Mouse (Mus musculus) gastrocnemius, postnatal 14 days (tissue): Measurements from ENCODE around the gene Zdhhc5. TPM values are rescaled to one million over a fixed set of nuclear protein-coding genes. Genes with fewer than 3 reads are reported as not detected.

Experiments used
- DNase-seq: peaks from one replicate; pipeline ENCODE4 v3.0.0; 2021; ENCODE audit warnings: mixed read lengths
- intact Hi-C: fragments of 180-260 bp; cut with DNase I; formaldehyde crosslinking; loops from one replicate; pipeline ENCODE4 v1.15.1; 2025; ENCODE audit warnings: low total_unique reads
- microRNA-seq, 2 experiments: library from miRNA; unstranded; fragments of <30 nt; microRNA quantifications; one replicate each; pipeline ENCODE4 v1.2.0; 2021
- total RNA-seq, 2 experiments: library from RNA; stranded (reverse); gene quantifications; 2 replicates each; pipeline ENCODE4 v1.2.3; 2021

Gene Zdhhc5
- total RNA-seq, 2 experiments from 2014 or later: 41.3 to 45.1 TPM

- no peak for DNase-seq
- intact Hi-C loops: loop anchor here (5.0 kb wide), 1 partner anchor 37 kb away; no protein-coding TSS in a partner anchor
Measured at GRCm38 (mm10) chr2:84658806-84659205, 56.2 kb downstream of the Zdhhc5 start, which contains the start of gene Btbd18. Gene Btbd18 (plus strand): TSS chr2:84659079.

GRCm38 (mm10) chr2:84655864-84656263 is 59.1 kb downstream of the Zdhhc5 start:
- intact Hi-C loops: loop anchor here (5.0 kb wide), 1 partner anchor 34 kb away; no protein-coding TSS in a partner anchor

GRCm38 (mm10) chr2:84653354-84653753 is 61.6 kb downstream of the Zdhhc5 start:
- DNase-seq: no peak
- intact Hi-C loops: no loop called here

More at GRCm38 (mm10) chr2:84655864-84656263, 59.1 kb downstream of the Zdhhc5 start:
- no peak for DNase-seq

DNA sequence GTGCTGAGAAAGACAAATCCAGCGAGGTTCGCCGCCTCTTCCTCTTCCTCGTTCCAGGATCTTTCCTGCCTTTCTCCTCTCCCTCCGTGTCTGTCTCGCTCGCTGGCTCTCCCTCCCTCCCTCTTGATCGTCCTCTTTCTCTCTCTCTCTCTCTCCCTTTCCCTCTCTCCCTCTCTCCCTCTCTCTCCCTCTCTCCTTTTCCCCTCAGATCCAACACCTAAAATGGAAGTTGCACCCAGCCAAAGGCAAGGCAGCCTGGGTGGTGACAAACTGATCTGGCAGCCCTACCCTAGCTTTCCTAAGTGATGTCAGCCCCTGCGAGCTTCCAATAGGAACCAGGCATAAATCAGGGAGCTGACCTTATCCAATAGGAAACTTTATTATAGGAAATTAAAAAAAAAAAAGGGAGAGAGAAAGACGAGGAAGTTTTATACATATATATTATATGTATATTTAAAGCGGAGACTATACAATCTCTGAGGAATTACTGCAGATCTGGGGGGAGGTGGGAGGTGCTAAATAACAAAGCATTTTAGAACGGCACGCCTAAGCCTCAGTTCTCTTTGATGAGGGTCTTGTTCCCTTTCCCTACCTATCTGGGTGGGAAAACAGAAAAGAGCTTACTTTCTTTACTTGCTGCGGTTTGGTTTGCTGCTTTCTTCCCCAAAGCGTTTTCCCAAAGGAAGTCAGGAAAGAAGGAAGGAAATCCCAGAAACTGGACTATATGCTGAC is 64.3 kb downstream of the Zdhhc5 start, which contains the start of gene Ctnnd1:
Gene Ctnnd1 (minus strand): TSS at position 302 of the 732 bp plus-strand sequence.
- intact Hi-C loops: no loop called here
- peak; percentile 86 for DNase-seq

GRCm38 (mm10) chr2:84649674-84650073 is 65.3 kb downstream of the Zdhhc5 start:
- DNase-seq: peak; percentile 18

DNA sequence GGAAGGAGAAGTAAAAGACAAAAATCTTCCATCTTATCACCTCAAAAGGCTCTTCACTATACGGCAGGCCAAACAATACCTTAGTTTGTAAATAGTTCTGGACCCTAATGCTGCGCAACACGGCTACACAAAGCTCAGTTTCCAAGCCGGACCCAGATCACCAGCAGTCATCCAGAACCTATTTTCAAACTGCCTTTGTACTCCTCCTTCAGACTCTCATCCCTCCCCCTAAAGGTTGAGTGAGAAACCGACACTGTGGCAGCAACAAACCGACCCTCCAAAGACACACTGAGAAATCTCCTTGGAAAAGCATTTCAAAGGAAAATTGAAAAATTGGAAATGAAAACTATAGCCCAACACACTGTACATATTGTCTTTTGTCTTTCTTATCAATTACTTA is 66.6 kb downstream of the Zdhhc5 start:
- no peak for DNase-seq
- intact Hi-C loops: no loop called here

More at GRCm38 (mm10) chr2:84649674-84650073, 65.3 kb downstream of the Zdhhc5 start:
- intact Hi-C loops: no loop called here

- no peak for DNase-seq
- intact Hi-C loops: no loop called here
Measured at GRCm38 (mm10) chr2:84647051-84647568, 67.9 kb downstream of the Zdhhc5 start.

DNA sequence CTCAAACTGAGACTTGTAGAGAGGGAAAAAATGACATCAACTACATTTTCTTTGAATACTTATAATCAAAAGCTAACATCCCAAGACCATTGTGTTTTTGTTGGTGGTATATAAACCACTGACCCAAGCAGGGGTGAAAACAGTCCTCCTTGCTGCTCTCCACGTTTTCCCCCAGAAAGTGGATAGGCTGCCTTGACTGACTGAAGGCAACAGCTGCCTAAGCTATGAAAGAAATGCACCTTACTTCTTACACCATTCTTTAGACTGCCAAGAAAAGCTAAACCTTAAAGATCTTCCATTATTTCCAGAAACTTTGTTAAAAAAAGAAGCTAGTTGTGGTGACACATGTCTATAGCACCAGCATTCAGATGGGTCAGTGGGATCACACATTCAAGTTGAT is 68.8 kb downstream of the Zdhhc5 start:
- no peak for DNase-seq
- intact Hi-C loops: no loop called here

DNA sequence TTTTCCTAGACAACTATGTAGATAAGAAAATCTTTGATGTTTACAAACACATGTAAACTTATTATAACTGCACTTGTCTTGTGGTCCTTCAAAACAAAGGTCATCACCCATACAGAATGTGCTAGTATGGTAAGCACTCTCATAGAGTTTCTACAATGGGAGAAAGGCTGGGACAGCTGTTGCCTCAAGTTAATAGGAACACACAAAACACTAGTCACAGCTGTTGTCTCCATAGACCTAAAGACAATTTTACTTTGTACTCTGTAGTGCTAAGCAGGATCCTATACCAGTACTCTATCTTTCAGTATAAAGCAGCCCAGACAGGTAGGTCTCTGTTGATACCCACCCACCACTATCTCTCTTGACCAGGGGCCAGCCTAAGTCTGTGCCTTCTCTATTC is 74.1 kb downstream of the Zdhhc5 start:
- no peak for DNase-seq
- intact Hi-C loops: no loop called here

- intact Hi-C loops: no loop called here
- no peak for DNase-seq
Measured at GRCm38 (mm10) chr2:84638428-84639220, 76.4 kb downstream of the Zdhhc5 start.

Small RNA genes within 50 kb of the gene (microRNA-seq; reads per million reads assigned to microRNA genes)
- 3,570 to 4,823 reads per million in 2 experiments for gene Mir130a

Other genes with a start within 250 kb of the Zdhhc5 start
- gene Tfpi, start 238.4 kb downstream of the Zdhhc5 start, total RNA-seq: 1 to 10 TPM; 6.7 to 6.9 TPM
- 10 to 100 TPM; 46.4 to 49.7 TPM for gene Ctnnd1, start 64.4 kb downstream of the Zdhhc5 start, total RNA-seq
- gene Btbd18, start 56.1 kb downstream of the Zdhhc5 start, total RNA-seq: not detected
- gene Selenoh, start 44.4 kb downstream of the Zdhhc5 start, total RNA-seq: 10 to 100 TPM; 13.3 to 15.6 TPM
- gene Gm28635, start 37.1 kb downstream of the Zdhhc5 start, total RNA-seq: not detected
- gene Med19, start 36.8 kb downstream of the Zdhhc5 start, total RNA-seq: 1 to 10 TPM; 7.4 to 9.9 TPM
- 10 to 100 TPM; 45.5 to 52.3 TPM for gene Tmx2, start 36.0 kb downstream of the Zdhhc5 start, total RNA-seq
- gene Clp1, start 12.2 kb upstream of the Zdhhc5 start, total RNA-seq: 1 to 10 TPM; 4.1 to 4.9 TPM
- 1 to 10 TPM in 1 of 2 experiments, under 1 TPM in 1; 0.73 to 1.0 TPM for gene Ypel4, start 18.9 kb upstream of the Zdhhc5 start, total RNA-seq
- 1 to 10 TPM in 1 of 2 experiments, under 1 TPM in 1; 0.66 to 1.0 TPM for gene Gm19426, start 28.5 kb upstream of the Zdhhc5 start, total RNA-seq
- gene Serping1, start 60.3 kb upstream of the Zdhhc5 start, total RNA-seq: 10 to 100 TPM; 55.0 to 72.1 TPM
- gene Ube2l6, start 83.6 kb upstream of the Zdhhc5 start, total RNA-seq: 1 to 10 TPM; 6.1 to 7.0 TPM
- 100 to 1,000 TPM in 1 of 2 experiments, 10 to 100 TPM in 1; 95.9 to 120 TPM for gene Smtnl1, start 107.5 kb upstream of the Zdhhc5 start, total RNA-seq
- gene Timm10, start 111.8 kb upstream of the Zdhhc5 start, total RNA-seq: 10 to 100 TPM; 45.7 to 46.0 TPM
- gene Slc43a1, start 123.7 kb upstream of the Zdhhc5 start, total RNA-seq: 10 to 100 TPM in 1 of 2 experiments, 1 to 10 TPM in 1; 6.2 to 16.1 TPM
- under 1 TPM; 0.55 to 0.64 TPM for gene Rtn4rl2, start 171.5 kb upstream of the Zdhhc5 start, total RNA-seq
- gene Slc43a3, start 221.4 kb upstream of the Zdhhc5 start, total RNA-seq: 10 to 100 TPM; 22.4 to 43.2 TPM